Mouse (Mus musculus) layer of hippocampus, postnatal 25 days (tissue): ENCODE measurements around the gene Sorcs2. TPM values are rescaled to one million over a fixed set of nuclear protein-coding genes. Genes with fewer than 3 reads are reported as not detected.

ENCODE experiments used
- DNase-seq, 2 experiments: peaks; one replicate each; pipeline ENCODE4 v3.0.0; 2022; ENCODE audit warnings: mixed read lengths in 2 of 2, low spot score in 1 of 2; ENCODE audit errors: extremely low spot score in 1 of 2
- total RNA-seq, 2 experiments: library from RNA; stranded (reverse); gene quantifications; 2 replicates each; pipeline ENCODE4 v1.2.3; 2021

Gene Sorcs2
- total RNA-seq, 2 experiments from 2014 or later = 52.4 to 53.8 TPM

GRCm38 (mm10) chr5:36194631-36195030, 203.3 kb downstream of the Sorcs2 start:
- no peak for DNase-seq

DNA sequence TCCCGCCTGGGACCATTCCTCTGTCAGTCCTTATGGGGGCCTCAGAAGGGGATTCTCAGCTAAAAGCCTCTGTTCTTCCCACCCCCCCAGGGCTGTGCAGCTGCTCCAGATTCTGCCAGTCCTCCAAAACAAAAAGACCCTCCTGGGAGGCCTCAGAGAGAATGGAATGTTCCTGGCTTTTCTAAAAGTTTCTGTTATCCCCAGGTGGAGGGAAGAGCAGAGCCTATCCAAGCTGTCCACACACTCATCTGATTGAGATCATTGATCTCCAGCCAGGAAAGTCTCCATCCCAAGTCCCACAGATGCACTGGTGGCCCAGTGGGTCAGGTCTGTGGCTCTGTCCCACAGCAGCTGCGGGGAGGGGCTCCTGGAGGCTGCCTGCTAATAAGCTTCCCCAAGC, 205.3 kb downstream of the Sorcs2 start:
- DNase-seq = no peak

- DNase-seq = no peak
These were observed 206.1 kb downstream of the Sorcs2 start for GRCm38 (mm10) chr5:36191876-36192275.

GRCm38 (mm10) chr5:36191285-36191684, 206.7 kb downstream of the Sorcs2 start:
- no peak for DNase-seq

GRCm38 (mm10) chr5:36188310-36188709, 209.6 kb downstream of the Sorcs2 start:
- DNase-seq = no peak

- no peak for DNase-seq
These were observed 211.5 kb downstream of the Sorcs2 start for GRCm38 (mm10) chr5:36186294-36187053.

DNA sequence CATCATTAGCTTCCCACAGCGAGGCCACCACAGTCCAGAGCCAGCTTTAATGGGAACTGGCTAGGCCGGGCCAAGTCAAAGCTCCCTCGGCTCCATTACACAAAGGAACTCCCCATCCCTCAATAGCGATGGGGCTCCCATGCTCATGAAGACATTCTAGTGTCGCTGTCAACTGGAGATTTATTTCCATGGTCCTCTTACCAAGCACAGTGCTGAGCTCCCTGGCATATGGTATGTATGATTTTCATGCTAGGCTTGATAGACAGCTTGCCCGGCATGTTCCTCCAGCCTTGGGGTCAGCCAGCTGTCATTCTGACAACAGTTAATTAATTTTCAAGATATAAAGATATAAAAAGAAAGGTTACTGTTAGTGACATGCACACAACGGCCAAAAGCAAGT, 215.6 kb downstream of the Sorcs2 start:
- no peak for DNase-seq

GRCm38 (mm10) chr5:36179708-36180107, 218.2 kb downstream of the Sorcs2 start:
- DNase-seq = no peak

DNA sequence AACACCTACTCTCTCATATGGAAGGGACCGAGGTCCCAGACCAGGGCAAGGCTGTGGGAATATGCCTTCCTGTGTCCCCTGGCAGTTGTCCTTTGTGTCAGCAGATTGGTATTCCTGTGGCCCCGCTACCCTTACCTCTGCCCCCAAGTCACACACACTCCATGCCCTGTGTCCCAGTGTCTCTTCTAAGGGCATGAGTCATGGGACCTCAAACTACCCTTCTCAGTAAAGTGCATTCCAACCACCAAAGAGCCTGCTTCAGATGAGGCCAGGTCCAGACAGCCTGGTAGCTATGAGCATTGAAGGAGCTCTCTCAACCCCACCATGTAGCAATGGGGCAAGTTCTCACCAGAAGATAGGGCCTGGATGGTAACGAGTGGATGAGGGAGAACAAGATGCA, 219.2 kb downstream of the Sorcs2 start:
- DNase-seq = no peak

GRCm38 (mm10) chr5:36178215-36178614, 219.7 kb downstream of the Sorcs2 start:
- DNase-seq = no peak

DNA sequence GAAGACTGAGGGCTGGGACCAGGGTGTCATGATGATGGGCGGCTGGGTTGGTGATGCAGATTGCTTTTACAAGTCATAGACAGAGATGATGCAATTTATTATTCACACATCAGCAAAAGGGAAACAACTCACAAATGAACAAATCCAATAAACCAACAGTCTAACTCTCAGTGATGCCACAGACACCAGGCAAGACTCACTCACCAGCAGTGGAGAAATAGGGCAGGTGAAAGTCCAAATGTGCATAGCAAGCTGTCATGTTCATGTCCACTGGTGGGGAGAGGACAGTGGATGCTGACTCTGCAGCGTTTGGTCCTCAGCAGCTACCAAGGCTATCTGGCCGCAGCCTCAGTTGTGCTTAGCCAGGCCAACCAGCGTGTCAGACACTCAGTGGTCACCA, 221.1 kb downstream of the Sorcs2 start:
- DNase-seq = no peak

GRCm38 (mm10) chr5:36176409-36176808, 221.5 kb downstream of the Sorcs2 start:
- no peak for DNase-seq

DNA sequence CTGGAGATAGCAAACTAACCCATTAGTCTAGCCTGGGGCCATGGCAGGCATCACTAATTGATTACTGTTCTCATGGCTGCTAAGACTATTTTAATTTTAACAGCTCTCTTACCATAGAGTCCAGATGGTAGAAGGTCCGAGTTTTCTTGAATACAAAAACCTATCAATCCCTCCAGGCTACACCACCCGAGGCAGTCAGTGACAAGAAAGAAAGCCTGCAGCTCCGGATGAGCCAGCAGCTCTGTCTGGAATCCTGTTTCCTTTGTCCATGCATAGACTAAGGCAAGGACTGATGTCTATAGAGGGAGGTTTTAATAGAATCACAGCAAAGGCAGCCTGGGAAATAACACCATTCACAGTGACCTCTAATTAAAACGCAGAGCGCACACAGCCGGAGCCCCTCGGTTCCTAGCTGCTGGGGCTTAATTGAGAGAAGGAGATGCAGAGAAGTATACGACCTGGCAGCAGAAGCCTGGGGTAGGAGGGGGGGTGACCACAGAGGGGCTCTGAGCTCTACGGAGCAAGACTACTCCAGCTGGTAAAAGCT, 223.3 kb downstream of the Sorcs2 start:
- no peak for DNase-seq

- DNase-seq = peak in 1 of 2 experiments; percentile 30
These were observed 228.8 kb downstream of the Sorcs2 start for GRCm38 (mm10) chr5:36168963-36169650.

DNA sequence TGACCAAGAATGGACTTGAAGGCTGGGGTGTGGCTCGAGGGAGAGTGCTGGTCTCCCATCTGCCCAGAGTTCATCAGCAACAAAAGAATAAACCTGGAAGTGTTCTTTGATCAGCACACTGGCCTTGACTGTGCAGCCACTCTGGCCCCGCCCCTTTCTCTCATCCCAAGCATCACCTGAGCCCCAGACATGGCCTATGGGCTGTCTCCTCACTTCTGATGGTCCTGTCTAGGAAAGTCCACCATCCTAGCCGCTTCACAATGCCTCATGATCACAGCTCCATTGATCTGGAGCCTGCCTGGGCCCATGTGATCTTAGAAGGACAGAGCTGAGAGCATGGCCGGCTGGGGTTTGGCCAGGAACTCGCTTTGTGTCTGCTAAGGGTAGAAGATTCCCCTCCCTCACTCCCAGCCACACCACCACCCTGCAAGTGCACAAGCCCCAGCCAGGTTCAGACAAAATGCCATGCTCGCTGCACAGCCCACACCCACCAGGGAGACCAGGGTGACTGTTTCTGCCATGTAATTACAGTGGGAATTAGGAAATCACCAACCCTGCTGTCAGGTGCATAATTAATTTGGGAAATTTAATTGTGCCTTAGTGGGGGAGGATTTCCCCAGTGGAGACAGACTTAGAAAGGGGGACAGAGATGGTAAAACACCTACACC, 231.5 kb downstream of the Sorcs2 start:
- no peak for DNase-seq

- no peak for DNase-seq
These were observed 232.3 kb downstream of the Sorcs2 start for GRCm38 (mm10) chr5:36165424-36166302.

- no peak for DNase-seq
These were observed 243.0 kb downstream of the Sorcs2 start for GRCm38 (mm10) chr5:36154879-36155485.

DNA sequence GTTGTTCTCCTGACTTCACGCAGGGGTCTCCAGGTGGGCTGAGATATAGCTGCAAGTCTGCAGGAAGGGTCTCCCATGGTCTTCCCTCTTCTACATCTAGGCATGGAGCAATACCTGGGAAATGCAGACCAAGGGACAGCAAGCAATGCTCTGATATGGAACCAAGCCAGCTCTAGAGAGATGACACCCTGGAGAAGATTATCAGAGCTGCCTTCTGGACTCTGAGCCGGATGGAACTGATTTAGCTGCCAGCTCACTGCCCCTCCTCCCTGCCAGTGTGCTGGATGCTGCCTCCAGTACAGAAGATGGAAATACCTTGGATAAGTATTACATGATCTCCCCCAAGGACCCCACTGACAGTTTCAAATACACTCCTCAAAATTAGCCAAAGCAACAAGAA, 244.7 kb downstream of the Sorcs2 start:
- no peak for DNase-seq

GRCm38 (mm10) chr5:36151086-36151485, 246.9 kb downstream of the Sorcs2 start:
- DNase-seq = no peak

DNA sequence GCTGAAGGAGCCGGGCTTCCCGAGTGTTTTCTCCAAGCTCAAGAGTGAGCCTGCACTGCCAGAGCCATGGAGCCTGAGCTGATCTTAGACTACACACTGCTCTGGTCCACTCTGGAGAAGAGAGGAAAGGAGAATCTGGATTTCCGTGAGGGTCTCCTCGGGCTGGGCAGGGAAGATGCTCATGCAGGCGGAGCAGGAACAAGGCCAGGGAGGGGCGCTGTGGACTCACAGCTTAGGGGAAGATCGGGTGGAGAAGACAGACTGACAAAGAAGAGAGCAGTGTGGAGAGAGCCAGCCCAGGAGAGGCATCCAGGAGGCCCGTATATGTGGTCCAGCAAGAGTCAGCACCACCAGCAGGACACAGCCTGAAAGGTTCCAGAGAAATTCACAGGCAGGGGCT, 248.8 kb downstream of the Sorcs2 start:
- DNase-seq = no peak
